In the genomic region with DNA sequence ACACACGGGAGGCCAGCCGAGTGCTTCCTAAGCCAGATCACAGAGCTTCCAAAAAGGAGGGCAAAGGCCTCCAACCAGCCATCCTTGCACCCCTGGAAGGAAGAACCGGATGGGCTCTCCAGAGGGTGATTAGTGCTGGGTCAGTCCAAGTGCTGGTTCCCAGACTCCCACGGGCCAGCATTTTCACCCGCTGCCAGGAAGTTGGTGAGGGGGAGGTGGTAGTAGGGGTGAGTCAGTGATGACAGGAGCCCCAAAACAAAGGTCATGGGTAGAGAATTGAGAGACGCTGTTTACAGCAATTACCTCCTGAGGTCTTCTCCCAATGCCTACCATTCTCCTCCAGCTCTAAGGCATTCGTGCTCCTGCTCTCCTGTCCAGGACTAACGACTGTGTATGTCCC, we compare ENCODE assay signal across 11 mouse cellular contexts. TPM values are rescaled to one million over a fixed set of nuclear protein-coding genes. Genes with fewer than 3 reads are reported as not detected.
A peak's percentile ranks its signal among the peaks of the same experiment; 100 is the strongest.
DNase-seq lines count a peak whose midpoint lies in the region; ATAC-seq and TF ChIP-seq lines count a peak whose summit lies in the region.
"Had no signal": no experiment of that assay in that cellular context is flagged by ENCODE, and none has a peak within 500 bp of the region (broad histone marks: within the 10 kb centered on the region; RNA-seq: fewer than 3 reads in every experiment).

No protein-coding gene starts in this region.

- no peak for TF ChIP-seq CTCF in gastrocnemius, adult 2 months (IDR thresholded peaks at IDR 0.05)
- TF ChIP-seq CTCF in embryonic fibroblast, embryonic 13.5 days (IDR thresholded peaks at IDR 0.05; ENCODE audit: borderline replicate concordance, insufficient read depth, low read length): no peak
- TF ChIP-seq CTCF in small intestine, adult 2 months (IDR thresholded peaks at IDR 0.05; ENCODE audit: extremely low read depth, insufficient read length, insufficient replicate concordance, low read depth, low read length): no peak

- DNase-seq in gastrocnemius, adult 2 months: peak; percentile 39
- no peak for DNase-seq in gastrocnemius, adult 8-10 months (ENCODE audit: low spot score in 2 of 2)
- no peak for DNase-seq in neural tube, embryonic 10.5 days (ENCODE audit: extremely low spot score, low spot score)
- DNase-seq in MN1 (ENCODE audit: low spot score): no peak
- DNase-seq in natural killer cell, adult 2 months (ENCODE audit: low spot score in 2 of 2): no peak

- 75% methylated on average over 8 of the region's 8 CpGs for WGBS in neural tube, embryonic 13.5 days
- WGBS in small intestine, adult 2 months: 68% methylated on average over 8 of the region's 8 CpGs

- H3K4me2 ChIP-seq in neural tube, embryonic 13.5 days: no peak overlapping the region

- no peaks in the 10 kb centered on the region for H3K9me3 ChIP-seq in neural tube, embryonic 13.5 days
- H3K9me3 ChIP-seq: forebrain, embryonic 12.5 days had no signal

- H3K36me3 ChIP-seq in neural tube, embryonic 13.5 days: no peaks in the 10 kb centered on the region
- no peaks in the 10 kb centered on the region for H3K36me3 ChIP-seq in small intestine, adult 2 months (ENCODE audit: control insufficient read depth, insufficient read depth, low read length)
- H3K36me3 ChIP-seq: forebrain, embryonic 12.5 days had no signal

- peak overlapping the region; percentile 98 for H3K27ac ChIP-seq in gastrocnemius, adult 2 months
- H3K27ac ChIP-seq in neural tube, embryonic 13.5 days (replicated peaks): no peak overlapping the region
- H3K27ac ChIP-seq in embryonic fibroblast, embryonic 13.5 days (ENCODE audit: insufficient read depth, low read length): peak overlapping the region; percentile 63
- H3K27ac ChIP-seq in small intestine, adult 2 months (ENCODE audit: insufficient read depth, low read depth, low read length): peak overlapping the region; percentile 25; the same call in 1 of the 2 replicates
- H3K27ac ChIP-seq: forebrain, embryonic 12.5 days had no signal

- no peak for TF ChIP-seq POLR2A in embryonic fibroblast, embryonic 13.5 days (IDR thresholded peaks at IDR 0.05; ENCODE audit: low read depth, low read length)
- TF ChIP-seq POLR2A in small intestine, adult 2 months (IDR thresholded peaks at IDR 0.05; ENCODE audit: low read depth, low read length): no peak

- H3K4me1 ChIP-seq in neural tube, embryonic 13.5 days (replicated peaks): peaks cover 13% of the 10 kb centered on the region
- H3K4me1 ChIP-seq in embryonic fibroblast, embryonic 13.5 days (ENCODE audit: control insufficient read depth, insufficient read depth, low read length): peaks cover 10% of the 10 kb centered on the region
- H3K4me1 ChIP-seq in small intestine, adult 2 months (ENCODE audit: control insufficient read depth, insufficient read depth, insufficient read length, low read length): peaks cover 12% of the 10 kb centered on the region

- peaks cover 36% of the 10 kb centered on the region for H3K27me3 ChIP-seq in neural tube, embryonic 13.5 days
- H3K27me3 ChIP-seq in small intestine, adult 2 months (ENCODE audit: control insufficient read depth, insufficient read depth, low read length): no peaks in the 10 kb centered on the region

- H3K9ac ChIP-seq in neural tube, embryonic 13.5 days: peak overlapping the region; percentile 17; the same call in 1 of the 2 replicates
- H3K9ac ChIP-seq: forebrain, embryonic 12.5 days; liver, embryonic 14.5 days had no signal

- intact Hi-C loops in gastrocnemius, adult 2 months (cut with DNase I): no loop called here

- H3K4me3 ChIP-seq in gastrocnemius, adult 2 months: no peak overlapping the region
- no peak overlapping the region for H3K4me3 ChIP-seq in neural tube, embryonic 13.5 days
- H3K4me3 ChIP-seq in embryonic fibroblast, embryonic 13.5 days (ENCODE audit: insufficient read depth, low read length): no peak overlapping the region
- H3K4me3 ChIP-seq in small intestine, adult 2 months (ENCODE audit: low read depth, low read length): no peak overlapping the region
- H3K4me3 ChIP-seq: forebrain, embryonic 12.5 days had no signal

- ATAC-seq in neural tube, embryonic 13.5 days (ENCODE audit: low read depth): no peak
- ATAC-seq: hindbrain, postnatal 0 days had no signal

RNA-seq across cellular contexts. Expression of a gene that starts 1.3 kb away (rescaled TPM):
- 10 to 100 TPM; 13.6 to 16.4 TPM for total RNA-seq in gastrocnemius, adult 2 months (2021)
- 10 to 100 TPM; 13.1 to 19.4 (median 17.3) TPM for total RNA-seq in gastrocnemius, adult 8-10 months (2022)
- polyA plus RNA-seq in neural tube, embryonic 13.5 days (2015; fragmentation: Nextera tagmentation; extraction: Ambion mirVana): 21.0 and 22.1 TPM in 2 replicates
- 55.2 and 55.8 TPM in 2 replicates for polyA plus RNA-seq in embryonic fibroblast, embryonic 13.5 days (2011; ENCODE audit: insufficient read length, low read depth, missing spikeins)
- polyA plus RNA-seq in small intestine, adult 2 months (2012; rRNA removed): 46.4 and 118 TPM in 2 replicates

RNA-seq across cellular contexts. Expression of a gene that starts 16.3 kb away (rescaled TPM):
- not detected for total RNA-seq in gastrocnemius, adult 2 months (2021)
- not detected for total RNA-seq in gastrocnemius, adult 8-10 months (2022)
- polyA plus RNA-seq in neural tube, embryonic 13.5 days (2015; fragmentation: Nextera tagmentation; extraction: Ambion mirVana): not detected in 2 replicates
- polyA plus RNA-seq in embryonic fibroblast, embryonic 13.5 days (2011; ENCODE audit: insufficient read length, low read depth, missing spikeins): not detected in 2 replicates
- not detected in 2 replicates for polyA plus RNA-seq in small intestine, adult 2 months (2012; rRNA removed)
- total RNA-seq: hindbrain, postnatal 0 days had no signal
- polyA plus RNA-seq: forebrain, embryonic 12.5 days; hindbrain, postnatal 0 days; liver, embryonic 14.5 days had no signal

RNA-seq across cellular contexts. Expression of a gene that starts 16.4 kb away (rescaled TPM):
- under 1 TPM; 0.38 to 0.89 TPM for total RNA-seq in gastrocnemius, adult 2 months (2021)
- under 1 TPM in 3 of 4 experiments, not detected in 1; 0.20 to 0.43 (median 0.22) TPM for total RNA-seq in gastrocnemius, adult 8-10 months (2022)
- polyA plus RNA-seq in neural tube, embryonic 13.5 days (2015; fragmentation: Nextera tagmentation; extraction: Ambion mirVana): 0.67 and 0.79 TPM in 2 replicates
- 15.2 and 16.8 TPM in 2 replicates for polyA plus RNA-seq in embryonic fibroblast, embryonic 13.5 days (2011; ENCODE audit: insufficient read length, low read depth, missing spikeins)
- 10.1 and 12.4 TPM in 2 replicates for polyA plus RNA-seq in small intestine, adult 2 months (2012; rRNA removed)

RNA-seq across cellular contexts. Expression of a gene that starts 29.0 kb away (rescaled TPM):
- 1 to 10 TPM; 2.8 to 3.4 TPM for total RNA-seq in gastrocnemius, adult 2 months (2021)
- total RNA-seq in gastrocnemius, adult 8-10 months (2022): 1 to 10 TPM; 1.7 to 3.6 (median 2.3) TPM
- 23.5 and 24.9 TPM in 2 replicates for polyA plus RNA-seq in neural tube, embryonic 13.5 days (2015; fragmentation: Nextera tagmentation; extraction: Ambion mirVana)
- polyA plus RNA-seq in embryonic fibroblast, embryonic 13.5 days (2011; ENCODE audit: insufficient read length, low read depth, missing spikeins): 25.5 and 32.3 TPM in 2 replicates
- 8.2 and 12.2 TPM in 2 replicates for polyA plus RNA-seq in small intestine, adult 2 months (2012; rRNA removed)

RNA-seq across cellular contexts. Expression of a gene that starts 38.5 kb away (rescaled TPM):
- total RNA-seq in gastrocnemius, adult 2 months (2021): 100 to 1,000 TPM; 201 to 214 TPM
- total RNA-seq in gastrocnemius, adult 8-10 months (2022): 100 to 1,000 TPM; 198 to 243 (median 235) TPM
- 683 and 709 TPM in 2 replicates for polyA plus RNA-seq in neural tube, embryonic 13.5 days (2015; fragmentation: Nextera tagmentation; extraction: Ambion mirVana)
- 327 and 340 TPM in 2 replicates for polyA plus RNA-seq in embryonic fibroblast, embryonic 13.5 days (2011; ENCODE audit: insufficient read length, low read depth, missing spikeins)
- polyA plus RNA-seq in small intestine, adult 2 months (2012; rRNA removed): 142 and 258 TPM in 2 replicates
